Mouse (Mus musculus) midbrain, postnatal 0 days (tissue): Measurements from ENCODE around the gene Klhl41. TPM values are rescaled to one million over a fixed set of nuclear protein-coding genes. Genes with fewer than 3 reads are reported as not detected.
A peak's percentile ranks its signal among the peaks of the same experiment; 100 is the strongest.

Experiments
- ATAC-seq: fragments of 200-750 bp; cut with Nextera tagmentation; 2 replicates; pipeline ENCODE4 v1.8.0; 2017; ENCODE audit warnings: moderate number of reproducible peaks, mild to moderate bottlenecking, moderate TSS enrichment, moderate library complexity; ENCODE audit not compliant: low FRiP score
- DNase-seq: peaks from one replicate; pipeline ENCODE4 v3.0.0-alpha.2; 2015; ENCODE audit warnings: low spot score
- H3K27ac ChIP-seq: fragments of 300-500 bp; sonication (generic); 2 replicates; pipeline ENCODE4 v1.5.1; 2014; ENCODE audit warnings: low read depth, mild to moderate bottlenecking, low read length, mixed read lengths
- H3K27me3 ChIP-seq: fragments of 300-500 bp; sonication (generic); 2 replicates; pipeline ENCODE4 v1.6.1; 2014; ENCODE audit warnings: low read length, control low read depth, mixed read lengths; ENCODE audit not compliant: insufficient read depth
- H3K36me3 ChIP-seq: fragments of 300-500 bp; sonication (generic); 2 replicates; pipeline ENCODE4 v1.6.1; 2014; ENCODE audit warnings: low read length, control low read depth, mixed read lengths; ENCODE audit not compliant: insufficient read depth
- H3K4me1 ChIP-seq: fragments of 300-500 bp; sonication (generic); 2 replicates; pipeline ENCODE4 v1.6.1; 2014; ENCODE audit warnings: mild to moderate bottlenecking, control low read depth, antibody characterized with exemption, low read length, mixed read lengths; ENCODE audit not compliant: insufficient read depth
- H3K4me2 ChIP-seq: fragments of 300-500 bp; sonication (generic); 2 replicates; pipeline ENCODE4 v1.6.1; 2014; ENCODE audit warnings: low read depth, mild to moderate bottlenecking, low read length, mixed read lengths; ENCODE audit not compliant: poor library complexity, severe bottlenecking
- H3K4me3 ChIP-seq: fragments of 300-500 bp; sonication (generic); 2 replicates; pipeline ENCODE4 v1.5.1; 2014; ENCODE audit warnings: low read depth, mild to moderate bottlenecking, low read length, moderate library complexity
- H3K9ac ChIP-seq: fragments of 300-500 bp; sonication (generic); replicated peaks from 2 replicates; pipeline ENCODE4 v1.6.1; 2014; ENCODE audit warnings: mild to moderate bottlenecking, low read length, moderate library complexity, mixed read lengths; ENCODE audit not compliant: poor library complexity, severe bottlenecking
- H3K9me3 ChIP-seq: fragments of 300-500 bp; sonication (generic); 2 replicates; pipeline ENCODE4 v1.6.1; 2016; ENCODE audit warnings: low read length, control low read depth
- CTCF ChIP-seq: IDR thresholded peaks from 2 replicates; pipeline ENCODE4 v1.5.1; 2016; ENCODE audit warnings: antibody characterized with exemption, mild to moderate bottlenecking
- WGBS: fragments of 180-500 bp; shearing (Covaris S2); extraction: QIAGEN DNeasy Blood & Tissue Kit; methylation state at CpG from one replicate; pipeline ENCODE4 v1.1.7; 2014; 5-methylcytosine and 5-hydroxymethylcytosine counted together
- polyA plus RNA-seq: library from polyadenylated mRNA; unstranded; fragments of >200 nt; fragmentation: Nextera tagmentation; extraction: Ambion mirVana; gene quantifications from 2 replicates; pipeline ENCODE4 v1.2.1, GENCODE M21; 2015
- total RNA-seq: library from RNA; depleted of rRNA; stranded (reverse); fragments of >200 nt; gene quantifications from 2 replicates; pipeline ENCODE4 v1.2.3, GENCODE M21; 2014; rRNA removed

Klhl41 gene
- total RNA-seq (not detected in 2 replicates), polyA plus RNA-seq (0.11 TPM in 1 of 2 replicates, not detected in the other)

DNA sequence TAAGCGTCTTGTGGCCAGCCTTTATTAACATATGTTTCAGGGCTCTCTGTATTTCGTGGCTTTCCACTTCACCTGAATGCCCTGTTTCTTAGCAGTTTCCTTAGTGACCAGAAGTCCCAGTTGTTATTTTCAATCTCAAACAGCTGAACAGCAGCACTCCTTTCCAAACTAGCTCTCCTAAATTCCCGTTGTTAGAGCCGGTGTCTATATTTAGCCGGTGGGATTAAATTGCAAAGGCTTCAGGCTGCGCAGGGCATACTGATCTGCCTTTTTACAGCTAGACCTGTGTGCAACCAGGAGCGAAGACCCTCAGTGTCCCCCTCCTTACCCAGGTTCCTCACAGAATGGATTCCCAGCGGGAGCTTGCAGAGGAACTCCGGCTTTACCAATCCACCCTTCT is at the start of gene Klhl41:
TSS of gene Klhl41 (plus strand) at position 268 of the 400 bp plus-strand sequence.
- Histone ChIP-seq H3K4me1 (no peaks in the 10 kb centered on the region), H3K27ac (no peak within 1 kb of the TSS), H3K36me3 (peaks cover 10% of the 10 kb centered on the region), H3K4me3 (no peak within 1 kb of the TSS), H3K27me3 (no peaks in the 10 kb centered on the region), H3K9ac (no peak within 1 kb of the TSS), H3K4me2 (no peak within 1 kb of the TSS), H3K9me3 (no peaks in the 10 kb centered on the region)
- ATAC-seq (no peak), DNase-seq (no peak)
- 83% methylated on average over 9 of the region's 9 CpGs for WGBS
- no peak for TF ChIP-seq CTCF

- Histone ChIP-seq H3K27ac (no peak overlapping the region), H3K4me2 (no peak overlapping the region), H3K27me3 (no peaks in the 10 kb centered on the region), H3K4me3 (no peak overlapping the region), H3K36me3 (no peaks in the 10 kb centered on the region), H3K9me3 (no peaks in the 10 kb centered on the region), H3K4me1 (no peaks in the 10 kb centered on the region), H3K9ac (no peak overlapping the region)
- WGBS = 82% methylated on average over 17 of the region's 17 CpGs
- ATAC-seq (no peak), DNase-seq (no peak)
- no peak for TF ChIP-seq CTCF
Measured at GRCm38 (mm10) chr2:69629215-69629614, 40.7 kb upstream of the Klhl41 start.

- Histone ChIP-seq H3K4me3 (no peak overlapping the region), H3K4me2 (no peak overlapping the region), H3K36me3 (no peaks in the 10 kb centered on the region), H3K27me3 (no peaks in the 10 kb centered on the region), H3K27ac (no peak overlapping the region), H3K9me3 (no peaks in the 10 kb centered on the region), H3K9ac (no peak overlapping the region), H3K4me1 (no peaks in the 10 kb centered on the region)
- TF ChIP-seq CTCF = no peak
- ATAC-seq (no peak), DNase-seq (no peak)
- WGBS = 95% methylated on average over 6 of the region's 6 CpGs
Measured at GRCm38 (mm10) chr2:69629914-69630313, 40.0 kb upstream of the Klhl41 start.

DNA sequence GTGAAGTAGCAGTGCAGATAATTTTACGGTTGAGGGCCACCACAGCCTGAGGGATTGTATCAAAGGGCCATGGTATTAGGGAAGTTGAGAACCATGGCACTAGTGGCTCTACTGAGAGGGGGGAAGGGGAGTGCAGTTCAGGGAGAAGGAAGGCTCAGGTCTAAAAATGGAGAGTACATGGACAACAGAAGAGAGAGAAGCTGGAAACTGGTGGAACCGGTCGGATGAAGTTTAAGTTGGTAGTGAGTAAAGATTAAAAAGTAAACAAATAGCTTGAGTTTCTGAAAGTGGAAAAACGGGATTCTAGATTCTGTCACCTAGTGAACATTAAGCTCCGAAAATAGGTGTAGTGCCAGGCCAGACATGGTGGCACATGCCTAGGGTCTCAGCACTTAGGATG is 39.1 kb upstream of the Klhl41 start:
- DNase-seq = no peak
- no peaks in the 10 kb centered on the region for H3K27me3 ChIP-seq
- H3K4me2 ChIP-seq = no peak overlapping the region
- no peaks in the 10 kb centered on the region for H3K4me1 ChIP-seq
- no peak for ATAC-seq
- WGBS = 95% methylated on average over 5 of the region's 5 CpGs
- no peak for TF ChIP-seq CTCF
- no peaks in the 10 kb centered on the region for H3K36me3 ChIP-seq
- H3K4me3 ChIP-seq = no peak overlapping the region
- H3K9ac ChIP-seq = no peak overlapping the region
- no peaks in the 10 kb centered on the region for H3K9me3 ChIP-seq
- no peak overlapping the region for H3K27ac ChIP-seq

GRCm38 (mm10) chr2:69631449-69631848 is 38.5 kb upstream of the Klhl41 start:
- peak; percentile 40; the same call in 1 of the 2 replicates for TF ChIP-seq CTCF
- WGBS = 81% methylated on average over 2 of the region's 2 CpGs
- H3K27me3 ChIP-seq = no peaks in the 10 kb centered on the region
- H3K9me3 ChIP-seq = no peaks in the 10 kb centered on the region
- no peaks in the 10 kb centered on the region for H3K36me3 ChIP-seq
- H3K27ac ChIP-seq = no peak overlapping the region
- H3K4me3 ChIP-seq = no peak overlapping the region
- no peak for DNase-seq
- H3K4me1 ChIP-seq = no peaks in the 10 kb centered on the region
- ATAC-seq = no peak
- H3K9ac ChIP-seq = no peak overlapping the region
- H3K4me2 ChIP-seq = no peak overlapping the region

DNA sequence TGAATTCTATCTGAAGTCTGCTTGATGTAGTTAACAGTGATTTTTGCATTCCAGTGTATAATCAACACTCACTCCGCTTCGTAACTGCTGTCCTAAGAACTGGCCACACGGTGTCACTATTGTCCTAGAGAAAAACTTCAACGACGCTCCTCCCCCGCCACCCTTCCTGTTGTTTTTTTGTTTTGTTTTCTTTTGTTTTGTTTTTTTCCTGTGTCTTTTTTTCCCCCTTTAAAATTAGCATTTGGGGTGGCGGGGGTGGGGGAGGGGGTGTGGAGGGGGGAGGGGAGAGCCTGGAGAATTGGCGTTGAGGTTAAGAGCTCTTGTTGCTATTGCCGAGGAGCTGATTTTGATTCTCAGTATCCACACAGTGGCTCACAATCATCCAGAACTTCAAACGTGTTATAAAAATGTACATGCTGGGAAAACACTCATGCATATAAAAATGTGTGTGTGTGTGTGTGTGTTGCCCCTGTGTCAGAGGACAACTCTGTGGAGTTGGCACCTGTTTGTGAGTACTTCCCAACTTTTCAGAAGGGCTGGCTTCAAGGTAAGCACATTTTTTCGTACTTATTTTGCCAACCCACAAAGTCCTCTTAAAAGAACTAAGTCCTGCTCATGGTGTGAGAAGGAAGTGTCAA is 34.7 kb upstream of the Klhl41 start:
- Histone ChIP-seq H3K9ac (no peak overlapping the region), H3K36me3 (no peaks in the 10 kb centered on the region), H3K27ac (no peak overlapping the region), H3K4me2 (peak overlapping the region; percentile 41), H3K27me3 (no peaks in the 10 kb centered on the region), H3K4me3 (peak overlapping the region; percentile 25; the same call in 1 of the 2 replicates), H3K4me1 (no peaks in the 10 kb centered on the region), H3K9me3 (no peaks in the 10 kb centered on the region)
- ATAC-seq (0 out of 2 replicates have a peak, but pooled peaks have one; percentile 28), DNase-seq (peak; percentile 81)
- WGBS = 9% methylated on average over 11 of the region's 11 CpGs
- peak; percentile 85 for TF ChIP-seq CTCF
